Mouse (Mus musculus) E14TG2a.4 (cell line): ENCODE measurements around the gene Podn.

Source experiments
- CTCF ChIP-seq: conservative IDR thresholded peaks from 2 replicates; pipeline ENCODE4 v1.5.1; 2014; ENCODE audit warnings: low read length
- NANOG ChIP-seq: IDR thresholded peaks from 2 replicates; pipeline ENCODE4 v1.6.1; 2014; ENCODE audit warnings: borderline replicate concordance, low read length, mixed read lengths
- POU5F1 ChIP-seq: IDR thresholded peaks from 2 replicates; pipeline ENCODE4 v1.6.1; 2014; ENCODE audit warnings: low read length, borderline replicate concordance

DNA sequence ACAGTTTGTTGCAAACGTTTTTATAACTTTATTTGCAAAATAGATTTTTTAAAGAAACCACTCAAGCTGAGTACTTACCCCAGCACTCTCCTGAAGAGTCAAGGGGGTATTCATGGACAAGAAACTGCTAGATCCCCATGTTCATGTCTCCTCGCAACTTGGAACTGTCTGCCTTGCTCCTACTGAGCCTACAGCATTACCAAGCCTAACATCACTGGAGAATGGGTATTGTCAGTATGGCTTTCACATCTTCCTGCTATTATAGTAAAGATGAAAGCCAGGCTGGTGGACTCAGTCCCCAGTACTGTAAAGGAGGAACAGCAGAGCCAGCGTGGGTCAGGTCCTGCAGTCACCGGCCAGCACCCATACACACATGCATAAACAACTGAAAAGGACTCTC is at the start of gene Podn:
- TF ChIP-seq CTCF, result no peak
- TF ChIP-seq NANOG, result no peak
- TF ChIP-seq POU5F1, result no peak
